Mouse (Mus musculus) embryonic facial prominence, embryonic 14.5 days (tissue): ENCODE results near the gene Gdpgp1. TPM values are rescaled to one million over a fixed set of nuclear protein-coding genes. Genes with fewer than 3 reads are reported as not detected.

Experiments used
- ATAC-seq: fragments of 200-750 bp; cut with Nextera tagmentation; 2 replicates; pipeline ENCODE4 v1.8.0; 2017; ENCODE audit warnings: low read depth, moderate number of reproducible peaks, moderate TSS enrichment
- DNase-seq: peaks from one replicate; pipeline ENCODE4 v3.0.0-alpha.2; 2015; ENCODE audit warnings: low spot score
- H3K27ac ChIP-seq: fragments of 300-500 bp; sonication (generic); replicated peaks from 2 replicates; pipeline ENCODE4 v1.5.1; 2014; ENCODE audit warnings: low read depth, mild to moderate bottlenecking, low read length, moderate library complexity
- H3K27me3 ChIP-seq: fragments of 300-500 bp; sonication (generic); replicated peaks from 2 replicates; pipeline ENCODE4 v1.6.1; 2014; ENCODE audit warnings: low read length; ENCODE audit not compliant: control insufficient read depth, insufficient read depth
- H3K36me3 ChIP-seq: fragments of 300-500 bp; sonication (generic); 2 replicates; pipeline ENCODE4 v1.6.1; 2014; ENCODE audit warnings: low read length, mixed read lengths; ENCODE audit not compliant: control insufficient read depth, insufficient read depth
- H3K4me1 ChIP-seq: fragments of 300-500 bp; sonication (generic); 2 replicates; pipeline ENCODE4 v1.6.1; 2014; ENCODE audit warnings: antibody characterized with exemption, low read length; ENCODE audit not compliant: control insufficient read depth, insufficient read depth
- H3K4me2 ChIP-seq: fragments of 300-500 bp; sonication (generic); 2 replicates; pipeline ENCODE4 v1.6.1; 2014; ENCODE audit warnings: low read depth, mild to moderate bottlenecking, low read length, moderate library complexity, mixed read lengths
- H3K4me3 ChIP-seq: fragments of 300-500 bp; sonication (generic); 2 replicates; pipeline ENCODE4 v1.5.1; 2014; ENCODE audit warnings: low read depth, mild to moderate bottlenecking, low read length
- H3K9ac ChIP-seq: fragments of 300-500 bp; sonication (generic); 2 replicates; pipeline ENCODE4 v1.6.1; 2014; ENCODE audit warnings: low read depth, mild to moderate bottlenecking, low read length, moderate library complexity, mixed read lengths
- H3K9me3 ChIP-seq: fragments of 300-500 bp; sonication (generic); 2 replicates; pipeline ENCODE4 v1.6.1; 2016; ENCODE audit warnings: low read length; ENCODE audit not compliant: control insufficient read depth
- WGBS: fragments of 180-500 bp; shearing (Covaris S2); extraction: QIAGEN DNeasy Blood & Tissue Kit; methylation state at CpG from one replicate; pipeline ENCODE4 v1.1.7; 2014; 5-methylcytosine and 5-hydroxymethylcytosine counted together
- polyA plus RNA-seq: library from polyadenylated mRNA; unstranded; fragments of >200 nt; fragmentation: Nextera tagmentation; extraction: Ambion mirVana; gene quantifications from 2 replicates; pipeline ENCODE4 v1.2.1, GENCODE M21; 2014

Gdpgp1 gene
- polyA plus RNA-seq = 2.0 and 2.6 TPM in 2 replicates

DNA sequence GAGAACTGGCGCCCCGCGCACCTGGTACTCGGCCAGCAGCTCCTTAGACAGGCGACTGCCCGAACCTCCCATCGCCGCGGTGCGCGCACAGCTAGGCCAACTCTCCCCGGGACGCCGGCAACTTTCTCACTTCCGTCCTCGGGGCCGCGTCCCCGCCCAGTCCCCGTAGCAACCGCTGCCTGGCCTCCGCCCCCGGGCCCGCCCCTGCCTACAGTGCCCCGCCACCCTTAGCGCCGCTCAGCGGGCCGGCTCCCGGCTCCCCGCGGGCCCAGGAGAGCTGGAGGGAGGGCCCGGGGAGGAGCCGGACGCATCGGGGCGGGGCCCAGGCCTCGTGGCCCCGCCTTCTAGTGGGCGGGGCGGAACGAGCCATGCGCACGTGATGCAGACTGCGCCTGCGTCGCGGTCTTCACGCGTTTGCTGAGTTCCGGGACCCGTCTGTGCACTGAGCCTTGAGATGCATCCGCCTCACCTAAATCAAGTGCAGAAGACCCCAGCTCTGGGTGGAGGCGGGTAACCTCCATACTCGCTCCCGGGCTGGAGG, at the start of gene Gdpgp1, which contains the start of gene Cib1:
Gdpgp1 (plus strand) TSS at position 377 of the 541 bp plus-strand sequence.
Cib1 (minus strand) TSS at position 325 of the 541 bp plus-strand sequence.
- Histone ChIP-seq H3K27ac (no peak within 1 kb of the TSS; the same call in 1 of the 2 replicates), H3K9ac (peak within 1 kb of the TSS; percentile 72), H3K27me3 (no peaks in the 10 kb centered on the region), H3K4me2 (peak within 1 kb of the TSS; percentile 91), H3K4me3 (peak within 1 kb of the TSS; percentile 74), H3K9me3 (no peaks in the 10 kb centered on the region), H3K4me1 (peaks cover 6% of the 10 kb centered on the region; the same call in 1 of the 2 replicates), H3K36me3 (peaks cover 7% of the 10 kb centered on the region; the same call in 1 of the 2 replicates)
- WGBS = 0% methylated on average over 24 of the region's 56 CpGs
- DNase-seq (peak; percentile 97), ATAC-seq (peak; percentile 99)

DNA sequence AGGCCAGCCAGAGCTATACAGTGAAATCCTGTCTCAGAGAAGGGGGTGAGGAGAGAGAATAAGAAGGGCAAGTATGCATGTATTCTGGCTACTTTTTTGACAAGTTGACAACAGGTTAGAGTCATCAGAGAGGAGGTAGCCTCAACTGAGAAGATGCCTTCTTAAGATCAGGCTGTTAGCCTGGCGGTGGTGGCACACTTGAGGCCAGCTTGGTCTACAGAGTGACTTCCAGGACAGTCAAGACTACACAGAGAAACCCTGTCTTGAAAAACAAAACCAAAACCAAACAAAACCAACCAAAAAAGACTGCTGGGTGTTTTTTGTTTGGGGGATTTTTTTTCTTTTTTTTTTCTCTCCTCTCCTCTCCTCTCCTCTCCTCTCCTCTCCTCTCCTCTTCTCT, 49.2 kb upstream of the Gdpgp1 start:
- 82% methylated on average over 1 of the region's 1 CpGs for WGBS
- H3K27me3 ChIP-seq = no peaks in the 10 kb centered on the region
- H3K27ac ChIP-seq = no peak overlapping the region
- DNase-seq = no peak
- no peak for ATAC-seq
- no peak overlapping the region for H3K9ac ChIP-seq
- H3K4me3 ChIP-seq = no peak overlapping the region
- H3K9me3 ChIP-seq = no peaks in the 10 kb centered on the region
- H3K36me3 ChIP-seq = no peaks in the 10 kb centered on the region
- H3K4me2 ChIP-seq = no peak overlapping the region
- peaks cover 7% of the 10 kb centered on the region; the same call in 1 of the 2 replicates for H3K4me1 ChIP-seq

DNA sequence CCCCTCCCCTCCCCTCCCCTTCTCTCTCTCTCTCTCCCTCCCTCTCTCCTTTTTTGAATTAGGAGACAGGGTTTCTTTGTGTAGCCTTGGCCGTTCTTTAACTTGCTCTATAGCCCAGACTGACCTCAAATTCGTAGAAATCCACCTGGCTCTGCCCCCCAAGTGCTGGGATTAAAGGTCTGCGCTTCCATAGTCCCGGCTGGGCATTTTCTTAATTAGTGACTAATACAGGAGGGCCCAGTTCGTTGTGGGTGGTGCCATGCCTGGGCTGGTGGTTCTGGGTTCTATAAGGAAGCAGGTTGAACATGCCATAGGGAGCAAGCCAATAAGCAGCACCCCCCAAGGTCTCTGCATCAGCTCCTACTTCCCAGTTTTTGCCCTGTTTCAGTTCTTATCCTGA, 48.7 kb upstream of the Gdpgp1 start:
- ATAC-seq (no peak), DNase-seq (no peak)
- Histone ChIP-seq H3K9ac (no peak overlapping the region), H3K4me3 (no peak overlapping the region), H3K36me3 (no peaks in the 10 kb centered on the region), H3K4me2 (no peak overlapping the region), H3K4me1 (peaks cover 7% of the 10 kb centered on the region; the same call in 1 of the 2 replicates), H3K27ac (no peak overlapping the region), H3K9me3 (no peaks in the 10 kb centered on the region), H3K27me3 (no peaks in the 10 kb centered on the region)
- 56% methylated on average over 5 of the region's 5 CpGs for WGBS

DNA sequence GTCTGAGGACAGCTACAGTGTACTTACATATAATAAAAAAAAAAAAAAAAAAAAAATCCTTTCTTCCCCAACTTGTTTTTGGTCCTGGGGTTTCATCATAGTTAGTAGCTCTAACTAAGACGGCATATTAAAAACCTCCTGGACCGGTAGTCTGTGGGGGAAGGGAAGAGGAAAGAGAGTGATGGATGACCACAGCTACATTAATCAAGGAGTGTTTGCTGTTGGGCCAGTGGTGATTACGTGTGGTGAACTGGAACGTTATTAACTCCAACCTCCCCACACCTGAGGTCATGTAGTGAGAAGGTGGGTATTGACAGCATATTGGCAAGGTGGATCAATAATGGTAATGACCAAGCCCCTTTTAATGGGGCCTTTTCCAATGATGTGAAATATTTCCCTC, 48.1 kb upstream of the Gdpgp1 start:
- ATAC-seq (no peak), DNase-seq (no peak)
- Histone ChIP-seq H3K4me3 (no peak overlapping the region), H3K4me2 (no peak overlapping the region), H3K27ac (no peak overlapping the region), H3K9ac (no peak overlapping the region), H3K4me1 (peaks cover 13% of the 10 kb centered on the region; the same call in 1 of the 2 replicates), H3K36me3 (no peaks in the 10 kb centered on the region), H3K27me3 (no peaks in the 10 kb centered on the region), H3K9me3 (no peaks in the 10 kb centered on the region)
- 66% methylated on average over 4 of the region's 4 CpGs for WGBS

DNA sequence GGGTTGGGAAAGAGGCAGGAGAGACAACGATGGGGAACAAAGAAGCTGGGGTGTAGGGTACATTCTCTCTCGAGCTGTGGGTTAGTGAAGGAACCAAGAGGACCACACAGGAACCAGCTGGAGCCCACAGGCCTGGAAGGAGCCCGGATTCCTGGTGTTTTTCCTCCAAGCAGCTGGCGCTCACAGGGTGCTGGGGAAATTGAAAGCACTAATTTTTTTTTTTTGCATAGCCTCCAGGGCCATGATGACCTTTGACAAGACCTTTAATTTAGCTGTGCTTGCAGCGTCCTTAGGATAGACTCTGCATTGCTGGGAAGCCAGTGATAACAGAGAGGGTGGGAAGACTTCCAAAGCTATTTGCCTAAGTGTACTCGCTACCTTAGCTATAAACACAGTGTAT, 47.7 kb upstream of the Gdpgp1 start:
- H3K9ac ChIP-seq = no peak overlapping the region
- no peaks in the 10 kb centered on the region for H3K36me3 ChIP-seq
- H3K4me3 ChIP-seq = no peak overlapping the region
- no peaks in the 10 kb centered on the region for H3K9me3 ChIP-seq
- H3K4me2 ChIP-seq = no peak overlapping the region
- 46% methylated on average over 6 of the region's 6 CpGs for WGBS
- no peaks in the 10 kb centered on the region for H3K27me3 ChIP-seq
- DNase-seq (no peak), ATAC-seq (no peak)
- H3K27ac ChIP-seq = no peak overlapping the region
- peaks cover 14% of the 10 kb centered on the region; the same call in 1 of the 2 replicates for H3K4me1 ChIP-seq

DNA sequence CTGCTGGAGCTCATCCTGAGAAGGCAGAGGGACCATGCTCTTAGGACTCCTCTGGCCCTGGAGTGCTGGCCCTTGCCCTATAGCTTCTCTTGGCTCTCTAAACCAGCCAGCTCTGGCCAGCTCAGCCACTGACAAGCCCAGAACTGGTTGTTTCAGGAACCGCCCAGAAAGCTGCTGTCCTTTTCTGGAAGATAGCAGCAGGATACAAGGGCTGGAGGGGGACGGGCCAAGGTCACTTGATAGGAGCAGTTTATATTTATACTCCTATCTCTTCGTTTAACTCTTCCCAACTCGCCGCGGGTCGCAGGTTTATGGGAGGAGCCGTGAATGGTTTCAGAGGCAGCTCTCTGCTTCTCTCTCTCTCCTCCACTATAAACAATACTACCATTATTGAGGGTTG, 46.6 kb upstream of the Gdpgp1 start:
- H3K27ac ChIP-seq = no peak overlapping the region
- no peak for DNase-seq
- WGBS = 18% methylated on average over 8 of the region's 8 CpGs
- H3K9me3 ChIP-seq = no peaks in the 10 kb centered on the region
- H3K36me3 ChIP-seq = no peaks in the 10 kb centered on the region
- no peak for ATAC-seq
- H3K4me1 ChIP-seq = peaks cover 19% of the 10 kb centered on the region; the same call in 1 of the 2 replicates
- no peaks in the 10 kb centered on the region for H3K27me3 ChIP-seq
- H3K9ac ChIP-seq = no peak overlapping the region
- peak overlapping the region; percentile 57 for H3K4me3 ChIP-seq
- H3K4me2 ChIP-seq = peak overlapping the region; percentile 93

DNA sequence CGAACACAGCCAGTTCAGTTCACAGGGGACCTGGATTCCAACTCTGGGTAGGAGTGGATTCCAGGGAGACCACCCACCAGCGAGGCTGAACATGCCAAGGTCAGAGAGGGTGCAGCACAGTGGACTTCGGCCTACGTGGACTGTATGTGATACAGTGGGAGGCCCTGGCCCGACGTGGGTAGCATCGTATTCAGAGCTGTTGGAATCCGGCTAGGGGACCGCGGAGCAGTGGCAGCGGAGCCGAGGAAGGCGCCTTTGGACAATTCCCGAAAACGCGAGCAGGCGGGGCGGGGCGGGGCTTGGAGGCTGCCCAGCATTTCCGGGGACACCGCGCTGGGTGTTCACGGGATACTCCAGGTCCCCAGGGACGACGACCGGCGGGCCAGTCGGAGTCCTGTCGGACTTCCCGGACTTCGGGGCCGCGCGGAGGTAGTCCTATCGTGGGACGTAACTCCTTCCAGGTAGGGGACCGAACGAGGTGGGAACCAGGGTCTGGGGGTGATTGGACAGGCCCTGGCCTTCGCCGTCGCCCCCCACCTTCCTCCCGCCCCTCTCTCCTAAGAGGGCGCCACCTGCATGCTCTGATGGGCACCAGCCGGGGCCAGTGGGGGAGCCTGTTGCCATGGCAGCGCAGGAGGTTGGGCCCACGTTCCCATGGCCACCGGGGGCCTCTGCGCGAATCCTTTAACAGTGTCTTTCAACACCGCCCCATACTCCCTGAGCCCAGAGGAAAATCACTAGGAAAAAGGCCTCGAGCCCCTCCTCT, 46.0 kb upstream of the Gdpgp1 start, which contains the start of gene Sema4b:
Sema4b (plus strand) TSS at position 311 of the 766 bp plus-strand sequence.
- WGBS = under 1% methylated on average over 34 of the region's 51 CpGs
- DNase-seq = peak; percentile 94
- H3K4me1 ChIP-seq = peaks cover 25% of the 10 kb centered on the region

DNA sequence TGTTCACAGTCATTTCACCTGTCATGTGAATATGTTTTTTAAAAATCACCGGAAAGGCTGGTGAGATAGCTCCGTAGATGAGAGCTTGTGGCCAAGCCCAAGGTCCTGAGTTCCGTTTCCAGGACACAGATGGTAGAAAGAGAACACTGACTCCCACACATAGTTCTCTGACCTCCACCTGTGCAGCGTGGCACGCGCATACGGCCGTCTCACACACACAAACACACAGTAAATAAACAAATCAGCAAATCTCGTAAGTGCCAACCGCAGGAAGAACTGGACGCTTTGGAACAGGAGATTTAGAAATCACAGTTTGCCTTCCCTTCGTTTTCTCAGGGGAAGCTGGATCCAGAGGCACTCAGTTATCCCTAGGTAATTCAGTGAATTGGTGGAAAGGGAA, 45.2 kb upstream of the Gdpgp1 start:
- peaks cover 33% of the 10 kb centered on the region for H3K4me1 ChIP-seq
- H3K4me3 ChIP-seq = peak overlapping the region; percentile 57
- no peaks in the 10 kb centered on the region for H3K27me3 ChIP-seq
- ATAC-seq (no peak), DNase-seq (no peak)
- H3K36me3 ChIP-seq = no peaks in the 10 kb centered on the region
- WGBS = 71% methylated on average over 12 of the region's 12 CpGs
- H3K9me3 ChIP-seq = no peaks in the 10 kb centered on the region
- H3K4me2 ChIP-seq = peak overlapping the region; percentile 93
- H3K9ac ChIP-seq = 0 out of 2 replicates have a peak overlapping the region, but pooled peaks have one; percentile 69
- H3K27ac ChIP-seq = peak overlapping the region; percentile 36; the same call in 1 of the 2 replicates

More for the DNA sequence above, 46.0 kb upstream of the Gdpgp1 start, which contains the start of gene Sema4b:
- Histone ChIP-seq H3K36me3 (no peaks in the 10 kb centered on the region), H3K27ac (peak within 1 kb of the TSS; percentile 41), H3K4me2 (peak within 1 kb of the TSS; percentile 93), H3K9me3 (no peaks in the 10 kb centered on the region), H3K27me3 (no peaks in the 10 kb centered on the region), H3K4me3 (peak within 1 kb of the TSS; percentile 57), H3K9ac (peak within 1 kb of the TSS; percentile 69)
- ATAC-seq = peak; percentile 92
